Mouse (Mus musculus) intestine, embryonic 16.5 days (tissue): Measurements from ENCODE around the gene Psmc2. TPM values are rescaled to one million over a fixed set of nuclear protein-coding genes. Genes with fewer than 3 reads are reported as not detected.

ENCODE experiments used
- ATAC-seq: fragments of 200-750 bp; cut with Nextera tagmentation; 2 replicates; pipeline ENCODE4 v1.8.0; 2017; ENCODE audit warnings: moderate TSS enrichment, moderate library complexity
- H3K27ac ChIP-seq: fragments of 300-500 bp; sonication (generic); 2 replicates; pipeline ENCODE4 v1.5.1; 2014; ENCODE audit warnings: mild to moderate bottlenecking, low read length
- H3K27me3 ChIP-seq: fragments of 300-500 bp; sonication (generic); replicated peaks from 2 replicates; pipeline ENCODE4 v1.6.1; 2014; ENCODE audit warnings: low read length, control low read depth, mixed read lengths; ENCODE audit not compliant: control insufficient read depth, insufficient read depth
- H3K36me3 ChIP-seq: fragments of 300-500 bp; sonication (generic); 2 replicates; pipeline ENCODE4 v1.6.1; 2014; ENCODE audit warnings: low read length, control low read depth; ENCODE audit not compliant: control insufficient read depth, insufficient read depth
- H3K4me1 ChIP-seq: fragments of 300-500 bp; sonication (generic); 2 replicates; pipeline ENCODE4 v1.6.1; 2014; ENCODE audit warnings: low read length, control low read depth, mixed read lengths; ENCODE audit not compliant: control insufficient read depth, insufficient read depth
- H3K4me2 ChIP-seq: fragments of 300-500 bp; sonication (generic); 2 replicates; pipeline ENCODE4 v1.6.1; 2014; ENCODE audit warnings: low read depth, low read length, control low read depth
- H3K4me3 ChIP-seq: fragments of 300-500 bp; sonication (generic); 2 replicates; pipeline ENCODE4 v1.5.1; 2014; ENCODE audit warnings: mild to moderate bottlenecking, low read length
- H3K9ac ChIP-seq: fragments of 300-500 bp; sonication (generic); 2 replicates; pipeline ENCODE4 v1.6.1; 2014; ENCODE audit warnings: low read depth, low read length
- H3K9me3 ChIP-seq: fragments of 300-500 bp; sonication (generic); 2 replicates; pipeline ENCODE4 v1.6.1; 2016; ENCODE audit warnings: low read length, control low read depth; ENCODE audit not compliant: control insufficient read depth
- WGBS: fragments of 180-500 bp; shearing (Covaris S2); extraction: QIAGEN DNeasy Blood & Tissue Kit; methylation state at CpG from one replicate; pipeline ENCODE4 v1.1.7; 2014; 5-methylcytosine and 5-hydroxymethylcytosine counted together
- polyA plus RNA-seq: library from polyadenylated mRNA; unstranded; fragments of >200 nt; fragmentation: Nextera tagmentation; extraction: Ambion mirVana; gene quantifications from 2 replicates; pipeline ENCODE4 v1.2.1, GENCODE M21; 2015

The Psmc2 gene
- 156 and 170 TPM in 2 replicates for polyA plus RNA-seq

- peak within 1 kb of the TSS; percentile 66 for H3K27ac ChIP-seq
- H3K9ac ChIP-seq: peak within 1 kb of the TSS; percentile 89
- ATAC-seq: peak; percentile 93
- no peaks in the 10 kb centered on the region for H3K9me3 ChIP-seq
- H3K4me3 ChIP-seq: peak within 1 kb of the TSS; percentile 96
- peaks cover 3% of the 10 kb centered on the region; the same call in 1 of the 2 replicates for H3K36me3 ChIP-seq
- no peaks in the 10 kb centered on the region for H3K27me3 ChIP-seq
- WGBS: under 1% methylated on average over 37 of the region's 37 CpGs
- peak within 1 kb of the TSS; percentile 69 for H3K4me2 ChIP-seq
- H3K4me1 ChIP-seq: no peaks in the 10 kb centered on the region; the same call in 1 of the 2 replicates
Measured at GRCm38 (mm10) chr5:21785053-21785452, at the start of gene Psmc2, which contains the start of gene Dnajc2. Gene Psmc2, plus strand, starts transcription at chr5:21785283. Gene Dnajc2, minus strand, starts transcription at chr5:21785251.

- Histone ChIP-seq H3K9ac (0 out of 2 replicates have a peak overlapping the region, but pooled peaks have one; percentile 3), H3K4me2 (peak overlapping the region; percentile 5; the same call in 1 of the 2 replicates), H3K9me3 (no peaks in the 10 kb centered on the region), H3K4me1 (peaks cover 14% of the 10 kb centered on the region), H3K27ac (no peak overlapping the region), H3K36me3 (0 out of 2 replicates have a peak, but pooled peaks cover 7% of the 10 kb centered on the region), H3K27me3 (no peaks in the 10 kb centered on the region), H3K4me3 (peak overlapping the region; percentile 16)
- ATAC-seq: no peak
- WGBS: 31% methylated on average over 10 of the region's 10 CpGs
Measured at GRCm38 (mm10) chr5:21735584-21735983, 49.5 kb upstream of the Psmc2 start.

- Histone ChIP-seq H3K4me2 (no peak overlapping the region), H3K9me3 (no peaks in the 10 kb centered on the region), H3K27ac (no peak overlapping the region), H3K36me3 (peaks cover 7% of the 10 kb centered on the region; the same call in 1 of the 2 replicates), H3K4me1 (peaks cover 14% of the 10 kb centered on the region), H3K9ac (no peak overlapping the region), H3K27me3 (no peaks in the 10 kb centered on the region), H3K4me3 (no peak overlapping the region)
- no peak for ATAC-seq
- WGBS: 82% methylated on average over 11 of the region's 11 CpGs
Measured at GRCm38 (mm10) chr5:21736046-21736445, 49.0 kb upstream of the Psmc2 start.

DNA sequence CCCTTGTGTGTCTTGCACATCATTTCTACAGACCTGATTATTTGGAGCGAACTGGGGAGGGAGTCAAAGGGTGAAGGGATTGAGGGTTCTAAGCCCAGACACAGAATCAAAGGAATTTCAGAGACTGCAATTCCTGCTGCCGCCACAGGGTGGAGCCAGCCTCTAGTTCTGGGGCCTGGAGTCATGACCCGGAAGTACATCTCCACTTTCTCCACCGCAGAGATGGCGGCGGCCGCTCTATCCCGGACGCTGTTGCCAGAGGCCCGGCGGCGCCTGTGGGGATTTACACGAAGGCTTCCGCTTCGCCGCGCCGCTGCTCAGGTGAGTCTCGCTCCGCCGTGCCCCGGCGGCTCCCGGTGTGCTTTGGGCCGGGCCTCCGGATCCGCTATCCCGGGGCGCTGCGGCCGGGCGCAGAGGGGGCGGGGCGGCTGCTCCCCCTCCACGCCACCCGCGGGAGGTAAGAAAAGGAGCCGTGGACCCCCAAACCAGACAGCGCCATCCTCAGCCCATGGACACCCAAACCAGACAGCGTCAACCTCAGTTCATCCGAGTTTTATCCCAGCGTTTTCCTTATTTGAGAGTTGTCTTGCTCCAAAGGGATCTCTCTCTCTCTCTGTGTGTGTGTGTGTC lies 48.0 kb upstream of the Psmc2 start, which contains the start of gene Pmpcb:
Gene Pmpcb, plus strand, starts transcription at position 186 of the 630 bp plus-strand sequence.
- Histone ChIP-seq H3K4me1 (peaks cover 14% of the 10 kb centered on the region), H3K27me3 (no peaks in the 10 kb centered on the region), H3K4me3 (peak within 1 kb of the TSS; percentile 91), H3K36me3 (peaks cover 17% of the 10 kb centered on the region; the same call in 1 of the 2 replicates), H3K4me2 (peak within 1 kb of the TSS; percentile 91), H3K9ac (peak within 1 kb of the TSS; percentile 92), H3K27ac (peak within 1 kb of the TSS; percentile 67), H3K9me3 (no peaks in the 10 kb centered on the region)
- WGBS: under 1% methylated on average over 42 of the region's 42 CpGs
- peak; percentile 90 for ATAC-seq

DNA sequence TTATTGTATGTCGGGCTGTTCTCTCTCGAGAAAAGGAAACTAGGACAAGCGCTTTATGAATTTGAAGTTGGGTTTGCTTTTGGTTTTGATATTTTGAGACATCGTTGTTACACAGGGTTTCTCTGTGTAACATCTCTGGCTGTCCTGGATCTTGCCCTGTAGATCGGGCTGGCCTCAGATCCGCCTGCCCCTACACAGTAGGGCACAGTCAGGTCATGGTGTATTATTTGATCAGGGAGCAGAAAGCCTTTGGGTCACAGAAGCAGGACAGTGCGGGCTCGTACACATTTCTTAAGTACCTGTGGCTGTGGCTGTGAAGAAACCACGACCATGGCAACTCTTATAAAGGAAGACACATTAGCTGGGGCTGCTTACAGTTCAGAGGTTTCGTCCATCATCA lies 47.5 kb upstream of the Psmc2 start:
- WGBS: 22% methylated on average over 10 of the region's 10 CpGs
- Histone ChIP-seq H3K9me3 (no peaks in the 10 kb centered on the region), H3K27me3 (no peaks in the 10 kb centered on the region), H3K4me3 (peak overlapping the region; percentile 91), H3K9ac (peak overlapping the region; percentile 92), H3K4me2 (peak overlapping the region; percentile 91), H3K4me1 (peaks cover 14% of the 10 kb centered on the region), H3K27ac (no peak overlapping the region), H3K36me3 (peaks cover 17% of the 10 kb centered on the region; the same call in 1 of the 2 replicates)
- ATAC-seq: peak; percentile 39; the same call in 1 of the 2 replicates

- H3K4me3 ChIP-seq: no peak overlapping the region
- no peaks in the 10 kb centered on the region for H3K27me3 ChIP-seq
- 89% methylated on average over 11 of the region's 11 CpGs for WGBS
- ATAC-seq: 0 out of 2 replicates have a peak, but pooled peaks have one; percentile 8
- H3K36me3 ChIP-seq: peaks cover 21% of the 10 kb centered on the region; the same call in 1 of the 2 replicates
- no peak overlapping the region for H3K9ac ChIP-seq
- no peak overlapping the region for H3K27ac ChIP-seq
- no peaks in the 10 kb centered on the region for H3K9me3 ChIP-seq
- no peak overlapping the region for H3K4me2 ChIP-seq
- H3K4me1 ChIP-seq: peaks cover 9% of the 10 kb centered on the region
Measured at GRCm38 (mm10) chr5:21739120-21739519, 46.0 kb upstream of the Psmc2 start.

GRCm38 (mm10) chr5:21739881-21740280 lies 45.2 kb upstream of the Psmc2 start:
- 89% methylated on average over 13 of the region's 13 CpGs for whole genome bisulfite sequencing
- H3K4me1 ChIP-seq: peaks cover 9% of the 10 kb centered on the region
- H3K9ac ChIP-seq: no peak overlapping the region
- no peaks in the 10 kb centered on the region for H3K9me3 ChIP-seq
- ATAC-seq: no peak
- H3K4me3 ChIP-seq: no peak overlapping the region
- H3K4me2 ChIP-seq: no peak overlapping the region
- H3K27me3 ChIP-seq: no peaks in the 10 kb centered on the region
- H3K27ac ChIP-seq: no peak overlapping the region
- peaks cover 21% of the 10 kb centered on the region; the same call in 1 of the 2 replicates for H3K36me3 ChIP-seq

GRCm38 (mm10) chr5:21743606-21744005 lies 41.5 kb upstream of the Psmc2 start:
- Histone ChIP-seq H3K4me1 (no peaks in the 10 kb centered on the region), H3K4me3 (no peak overlapping the region), H3K27ac (no peak overlapping the region), H3K27me3 (no peaks in the 10 kb centered on the region), H3K9ac (no peak overlapping the region), H3K4me2 (no peak overlapping the region), H3K9me3 (no peaks in the 10 kb centered on the region), H3K36me3 (peaks cover 29% of the 10 kb centered on the region)
- WGBS: 94% methylated on average over 10 of the region's 10 CpGs
- ATAC-seq: no peak

DNA sequence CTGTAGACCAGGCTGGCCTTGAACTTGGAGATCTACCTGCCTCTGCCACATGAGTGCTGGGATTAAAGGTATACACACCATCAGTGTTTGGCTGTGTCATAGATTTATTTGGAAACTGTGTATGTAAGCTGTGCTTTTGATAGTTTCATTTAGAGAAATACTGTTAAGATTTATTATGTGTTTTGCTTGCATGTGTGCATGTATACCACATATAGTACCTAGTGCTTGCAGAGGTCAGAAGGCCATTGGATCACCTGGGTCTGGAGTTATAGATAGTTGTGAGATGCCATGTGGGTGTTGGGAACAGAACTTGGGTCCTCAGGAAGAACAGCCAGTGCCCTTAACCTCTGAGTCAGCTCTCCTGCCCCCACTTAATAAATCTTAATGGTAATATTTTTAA lies 40.4 kb upstream of the Psmc2 start:
- Histone ChIP-seq H3K4me1 (no peaks in the 10 kb centered on the region), H3K36me3 (peaks cover 33% of the 10 kb centered on the region), H3K9ac (no peak overlapping the region), H3K9me3 (no peaks in the 10 kb centered on the region), H3K4me3 (no peak overlapping the region), H3K27me3 (no peaks in the 10 kb centered on the region), H3K4me2 (no peak overlapping the region), H3K27ac (no peak overlapping the region)
- no peak for ATAC-seq
